Mouse (Mus musculus): ENCODE data around the gene Ash1l.

The Ash1l gene

DNA sequence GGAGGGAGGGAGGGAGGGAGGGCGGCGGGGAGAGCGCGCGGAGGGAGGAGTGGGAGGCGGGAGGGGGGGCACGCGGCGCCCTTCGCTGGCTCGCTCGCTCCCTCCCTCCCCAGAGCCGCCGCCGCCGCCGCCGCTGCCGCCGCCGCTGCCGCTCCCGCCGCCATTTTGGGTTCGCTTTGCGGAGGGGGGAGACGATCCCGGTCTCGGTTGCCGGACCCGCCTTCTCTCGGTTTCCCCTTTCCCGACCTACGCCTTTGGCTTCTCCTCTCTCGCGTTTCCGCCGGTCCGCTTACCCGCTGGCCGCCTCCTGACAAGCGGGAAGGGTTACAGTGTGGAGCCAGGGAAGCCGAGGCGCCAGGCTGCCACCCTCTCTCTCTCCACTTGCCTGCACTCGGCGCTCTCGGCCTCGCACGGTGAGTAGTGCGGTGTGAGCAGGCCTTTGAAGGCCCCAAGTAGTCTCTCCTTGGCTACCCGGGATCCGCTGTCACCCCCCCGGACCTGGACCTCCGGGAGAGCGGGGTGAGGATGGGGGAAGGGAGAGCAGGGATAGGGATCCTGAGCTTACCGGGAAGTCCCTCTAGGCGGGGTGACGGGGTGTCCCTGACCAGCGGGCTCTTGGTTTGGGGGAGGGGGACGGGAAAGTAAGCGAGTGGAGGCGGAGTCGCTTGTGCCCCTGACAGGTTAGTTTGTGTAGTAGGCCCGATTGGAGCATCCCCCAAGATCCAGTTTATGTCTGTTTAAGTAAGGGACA is at the start of gene Ash1l, which contains the start of gene Dap3:
Gene Ash1l, plus strand, starts transcription at position 47 of the 751 bp plus-strand sequence.
Gene Dap3, minus strand, starts transcription at position 606 of the 751 bp plus-strand sequence.
- peak; percentile 77 to 90 for DNase-seq (ENCODE audit: low spot score in 2 of 2)

DNA sequence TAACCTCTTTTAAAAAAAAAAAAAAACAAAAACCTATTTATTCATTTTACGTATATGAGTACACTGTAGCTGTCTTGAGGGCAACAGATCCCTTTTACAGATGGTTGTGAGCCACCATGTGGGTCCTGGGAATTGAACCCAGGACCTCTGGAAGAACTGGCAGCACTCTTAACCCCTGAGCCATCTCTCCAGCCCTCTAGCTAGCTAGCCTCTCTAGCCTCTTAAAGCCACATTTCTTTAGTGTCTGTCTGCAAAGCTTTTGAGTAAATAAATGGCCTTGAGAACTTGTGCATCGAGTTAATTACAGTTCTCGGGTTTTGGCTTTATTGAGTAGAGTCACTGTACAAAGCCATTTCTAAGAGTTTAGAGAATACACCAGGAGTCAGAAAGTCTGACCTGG is 45.6 kb upstream of the Ash1l start:
- no peak for DNase-seq (ENCODE audit: low spot score in 2 of 2)

DNA sequence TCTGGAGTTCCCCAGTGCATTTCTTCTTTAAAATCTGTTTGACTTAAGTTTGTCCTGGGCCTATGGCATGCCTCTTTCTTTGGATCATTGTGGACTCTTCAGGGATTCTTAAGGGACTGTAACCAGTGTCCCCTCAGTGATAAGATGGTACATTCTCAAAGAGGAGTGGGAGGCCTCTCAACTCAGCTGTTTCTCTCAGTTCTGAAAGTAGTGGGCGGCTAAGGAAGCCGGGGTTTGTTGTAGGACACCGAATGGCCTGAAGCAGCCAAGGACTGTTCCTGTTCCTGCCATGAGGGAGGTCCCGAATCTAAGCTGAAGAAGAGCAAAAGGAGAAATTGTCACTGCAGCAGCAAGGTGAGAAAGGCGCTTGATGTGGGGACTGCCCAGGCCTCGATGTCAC is 45.2 kb upstream of the Ash1l start:
- no peak for DNase-seq (ENCODE audit: low spot score in 2 of 2)

DNA sequence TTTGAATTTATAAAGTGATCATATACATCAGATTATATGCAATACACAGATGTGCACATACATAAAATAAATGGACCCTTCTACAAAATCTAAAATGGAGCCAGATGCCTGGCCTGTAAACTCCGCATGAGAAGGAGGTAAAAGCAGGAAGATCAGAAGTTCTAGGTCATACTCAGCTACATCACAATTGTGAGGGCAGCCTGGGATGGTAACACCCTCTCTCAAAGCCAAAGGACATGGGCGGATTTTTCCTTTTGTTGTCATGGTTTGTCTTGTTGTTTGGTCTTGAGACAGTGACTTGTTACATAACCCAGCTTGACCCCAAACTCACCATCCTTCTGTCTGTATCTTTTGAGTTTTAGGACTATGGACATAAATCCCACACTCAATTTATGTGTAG is 44.7 kb upstream of the Ash1l start:
- DNase-seq (ENCODE audit: low spot score in 2 of 2), result no peak

DNA sequence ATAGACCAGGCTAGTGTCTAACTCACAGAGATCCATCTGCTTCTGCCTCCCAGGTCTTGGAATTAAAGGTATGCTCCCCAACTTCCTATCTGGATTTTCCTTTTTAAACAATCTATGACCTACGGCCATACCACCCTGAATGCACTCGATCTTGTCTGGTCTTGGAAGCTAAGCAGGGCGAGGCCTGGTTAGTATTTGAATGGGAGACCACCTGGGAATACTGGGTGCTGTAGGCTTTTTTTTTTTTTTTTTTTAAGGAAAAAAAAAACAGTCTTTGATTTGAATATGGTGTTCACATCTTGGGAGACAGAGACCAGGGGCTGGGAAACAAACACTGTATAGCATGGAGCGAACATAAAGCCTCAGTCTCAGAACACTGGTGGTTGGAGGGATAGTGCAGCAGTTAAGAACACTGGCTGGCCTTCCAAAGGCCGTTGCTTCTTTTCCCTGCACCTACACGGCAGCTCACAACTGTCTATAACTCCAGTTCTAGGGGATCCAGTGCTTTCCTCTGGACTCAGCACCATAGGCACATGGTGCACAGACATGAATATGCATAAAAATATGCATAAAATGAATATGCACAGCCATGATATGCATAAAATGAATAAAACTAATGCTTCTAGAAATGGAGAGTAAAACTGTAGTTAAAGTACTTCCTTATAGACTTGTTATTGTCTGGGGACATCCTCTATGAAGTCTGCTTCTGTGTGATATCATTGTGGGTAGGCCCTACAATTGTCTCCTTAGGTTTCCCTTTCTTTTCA is 43.8 kb upstream of the Ash1l start:
- DNase-seq (ENCODE audit: low spot score in 2 of 2), result no peak

DNA sequence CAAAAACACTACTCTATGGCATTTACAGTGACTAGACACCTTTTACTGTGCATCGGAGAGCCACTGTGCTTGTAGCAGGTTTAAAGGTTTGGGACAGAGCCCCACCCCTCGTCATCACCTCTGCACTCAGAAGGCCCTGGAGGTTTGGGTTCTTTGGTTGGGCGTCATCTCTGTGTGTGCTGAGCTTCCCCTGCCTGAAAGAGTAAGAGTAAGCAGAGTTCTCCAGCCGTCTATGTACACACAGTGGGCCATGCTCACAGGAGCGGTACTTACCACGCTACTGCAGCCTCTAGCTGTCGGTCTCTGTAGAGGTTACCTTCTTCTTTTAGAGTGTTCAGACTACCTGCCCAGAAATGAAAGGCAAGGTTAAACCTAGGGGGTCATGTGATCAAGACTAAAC is 37.8 kb upstream of the Ash1l start:
- no peak for DNase-seq (ENCODE audit: low spot score in 2 of 2)

DNA sequence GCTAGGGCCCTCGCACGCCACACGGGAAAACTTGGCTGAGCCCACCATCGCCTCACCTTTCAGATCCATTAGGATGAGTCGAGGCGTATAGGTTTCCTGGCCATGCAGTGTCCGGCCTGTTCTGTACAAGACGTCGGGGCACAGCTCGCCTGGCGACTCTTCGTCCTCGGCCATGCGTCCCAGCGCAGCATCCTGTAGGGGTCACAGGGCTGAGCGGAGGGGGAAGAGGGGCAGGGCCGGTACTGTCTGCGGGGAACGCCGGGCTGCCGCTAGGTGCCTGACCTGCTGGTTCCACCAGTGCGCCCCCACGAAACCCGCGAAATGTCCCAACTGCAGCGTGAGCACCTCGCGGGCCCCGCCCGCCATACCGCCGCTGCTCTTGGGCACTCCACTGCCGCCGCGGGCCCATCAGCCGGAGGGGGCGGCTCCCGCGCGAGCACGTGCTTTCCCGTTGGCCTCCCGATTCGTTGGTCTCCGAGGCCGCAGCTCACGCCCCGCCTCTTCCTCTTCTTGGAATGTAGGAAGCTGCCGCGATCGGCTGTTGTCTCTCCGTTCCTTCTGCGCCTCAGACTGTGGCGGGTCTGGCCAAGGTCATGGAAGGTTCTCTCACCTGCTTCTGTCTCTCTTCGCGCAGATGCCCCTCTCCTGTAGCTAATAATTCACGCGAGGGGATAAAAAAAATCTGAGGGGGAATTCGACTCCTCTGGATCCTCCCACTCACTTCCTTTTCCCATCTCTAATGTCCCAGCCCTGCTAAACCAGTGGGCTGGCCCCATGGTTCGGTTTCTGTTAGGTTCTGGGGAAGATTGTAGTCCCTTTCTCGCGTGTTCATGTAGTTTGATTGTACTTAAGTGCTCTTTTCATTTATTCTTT is 36.7 kb upstream of the Ash1l start, which contains the start of gene Msto1:
Gene Msto1, minus strand, starts transcription at position 489 of the 873 bp plus-strand sequence.
- DNase-seq (ENCODE audit: low spot score in 2 of 2), result peak; percentile 92 to 96

DNA sequence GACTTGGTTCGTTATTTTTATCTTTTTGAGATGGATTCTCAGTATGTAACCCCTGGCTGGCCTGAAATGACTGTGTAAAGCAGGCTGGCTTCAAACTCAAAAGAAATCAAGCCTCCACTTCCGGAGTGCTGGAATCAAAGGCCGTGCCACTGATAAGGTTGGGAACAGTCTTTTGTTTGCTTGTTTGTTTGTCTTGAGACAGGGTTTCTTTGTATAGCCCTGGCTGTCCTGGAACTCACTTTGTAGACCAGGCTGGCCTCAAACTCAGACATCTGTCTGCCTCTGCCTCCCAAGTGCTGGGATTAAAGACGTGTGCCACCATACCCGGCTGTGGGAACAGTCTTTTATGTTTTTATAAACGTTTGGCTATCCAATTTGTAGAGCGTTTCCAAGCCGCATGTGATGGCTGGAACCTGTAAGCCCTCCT is 36.0 kb upstream of the Ash1l start:
- DNase-seq (ENCODE audit: low spot score in 2 of 2), result no peak

DNA sequence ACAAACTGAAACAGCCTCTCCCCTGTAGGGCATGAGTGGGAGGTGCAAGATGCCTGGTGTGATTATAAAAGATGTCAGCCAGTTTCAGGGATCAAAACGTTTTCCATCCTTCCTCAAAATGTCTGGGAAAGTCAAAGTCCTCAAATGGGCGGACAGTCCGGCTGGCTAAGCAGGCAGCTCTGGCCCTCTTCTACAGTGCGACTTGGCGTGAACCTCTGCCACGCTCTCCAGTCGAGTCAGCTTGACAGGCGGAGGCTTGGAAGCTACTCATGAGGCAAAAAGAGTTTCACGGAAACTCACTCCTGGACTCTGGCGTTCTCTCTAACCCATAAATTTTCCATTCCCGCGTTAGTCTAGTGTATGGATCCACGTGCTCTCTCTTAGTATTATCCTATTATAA is 31.4 kb upstream of the Ash1l start:
- DNase-seq (ENCODE audit: low spot score in 2 of 2), result no peak

DNA sequence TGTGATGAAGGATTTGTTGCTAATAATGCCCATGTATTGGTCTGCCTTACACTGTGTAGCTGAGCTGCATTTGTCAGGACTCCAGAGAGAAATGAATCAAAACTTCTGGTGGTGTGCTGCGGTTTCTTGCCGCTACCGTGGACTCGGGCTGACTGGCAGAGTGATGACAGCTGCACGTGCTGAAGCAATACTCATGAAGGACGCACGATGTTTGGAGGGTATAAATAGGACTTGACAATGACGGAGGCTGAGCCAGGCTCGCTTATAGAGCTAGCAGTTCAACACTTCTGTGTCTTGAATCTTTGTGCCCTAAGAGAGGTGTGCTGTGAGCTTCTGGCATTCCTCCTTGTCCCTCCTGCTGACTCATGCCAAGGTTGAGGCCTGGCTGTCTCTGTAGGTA is 29.0 kb upstream of the Ash1l start:
- DNase-seq (ENCODE audit: low spot score in 2 of 2), result no peak

DNA sequence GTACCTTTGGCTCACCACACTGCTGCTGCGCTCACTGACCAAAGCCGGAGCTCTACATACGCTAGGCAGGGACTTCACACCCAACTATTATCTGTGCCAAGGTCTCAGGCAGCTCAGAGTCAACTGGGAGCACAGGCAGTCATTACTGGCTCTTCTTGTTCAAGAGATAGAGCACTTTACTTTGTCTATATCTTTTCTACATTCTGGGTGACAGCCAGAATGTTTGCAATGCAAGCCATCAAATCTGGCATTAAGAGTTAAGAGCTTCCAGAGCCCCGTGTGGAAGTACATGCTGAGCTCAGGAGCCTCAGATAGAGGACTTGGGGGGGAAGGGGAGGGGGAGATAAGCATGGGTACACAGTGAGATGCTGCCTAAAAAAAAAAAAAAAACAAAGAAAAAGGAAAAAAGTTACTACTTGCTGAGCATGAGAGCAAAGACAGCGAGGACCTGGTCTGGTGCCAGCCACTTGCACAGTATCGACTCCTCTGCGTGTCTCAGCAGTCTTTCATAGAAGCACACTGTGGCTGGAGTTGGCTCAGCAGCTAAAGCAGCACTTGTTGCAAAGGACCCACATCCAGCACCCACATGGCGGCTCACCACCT is 26.3 kb upstream of the Ash1l start:
- DNase-seq (ENCODE audit: low spot score in 2 of 2), result no peak

DNA sequence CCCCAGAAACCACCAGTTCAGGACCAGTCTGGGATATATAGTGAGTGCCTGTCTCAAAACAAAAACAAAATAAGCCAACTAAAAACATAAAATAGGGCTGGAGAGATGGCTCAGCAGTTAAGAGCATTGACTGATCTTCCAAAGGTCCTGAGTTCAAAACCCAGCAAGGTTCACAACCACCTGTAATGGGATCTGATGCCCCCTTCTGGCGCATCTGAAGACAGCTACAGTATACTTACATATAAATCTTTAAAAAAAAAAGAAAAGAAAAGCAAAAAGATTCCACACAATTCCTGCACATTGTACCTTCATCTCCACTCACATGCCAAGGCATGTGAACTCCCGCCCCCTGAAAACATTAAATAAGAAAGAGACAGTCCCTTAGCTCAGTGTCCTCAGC is 24.8 kb upstream of the Ash1l start:
- DNase-seq (ENCODE audit: low spot score in 2 of 2), result no peak

DNA sequence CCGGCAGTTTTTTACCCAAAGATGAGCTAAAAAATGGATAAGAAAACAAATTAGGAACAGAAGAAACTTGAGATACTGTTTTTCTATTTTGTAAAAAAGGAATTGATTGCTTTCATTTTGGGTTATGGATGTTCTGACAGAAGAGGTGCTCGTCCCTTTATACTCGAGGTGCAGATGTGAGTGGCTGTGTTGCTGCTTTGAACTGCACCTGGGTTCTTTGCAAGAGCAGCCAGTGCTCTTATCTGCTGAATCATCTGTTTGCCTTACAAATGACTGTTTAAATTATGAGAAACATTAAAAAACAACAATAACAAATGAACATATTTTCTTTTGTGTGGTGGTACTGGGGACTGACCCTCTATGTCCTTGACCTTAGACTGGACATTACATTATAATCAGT is 20.9 kb upstream of the Ash1l start:
- no peak for DNase-seq (ENCODE audit: low spot score in 2 of 2)

DNA sequence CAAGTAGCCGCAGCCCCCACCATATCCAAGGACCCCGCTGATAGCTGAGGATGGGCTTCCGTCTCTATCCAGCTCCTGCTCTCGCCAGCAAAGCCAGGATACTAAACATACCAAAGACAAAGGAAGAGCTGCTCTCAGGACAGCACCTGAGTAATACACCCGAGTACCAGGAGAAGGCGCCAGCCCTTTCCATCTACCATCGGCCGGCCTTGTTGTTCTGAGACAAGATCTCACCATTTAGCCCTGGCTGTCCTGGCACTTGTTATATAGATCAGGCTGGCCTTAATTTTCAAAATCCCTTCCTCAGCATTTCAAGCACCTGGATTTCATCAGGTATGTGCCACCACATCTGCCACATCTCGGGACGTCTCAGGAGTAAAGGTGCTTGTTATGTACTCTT is 11.4 kb upstream of the Ash1l start:
- DNase-seq (ENCODE audit: low spot score in 2 of 2), result no peak

DNA sequence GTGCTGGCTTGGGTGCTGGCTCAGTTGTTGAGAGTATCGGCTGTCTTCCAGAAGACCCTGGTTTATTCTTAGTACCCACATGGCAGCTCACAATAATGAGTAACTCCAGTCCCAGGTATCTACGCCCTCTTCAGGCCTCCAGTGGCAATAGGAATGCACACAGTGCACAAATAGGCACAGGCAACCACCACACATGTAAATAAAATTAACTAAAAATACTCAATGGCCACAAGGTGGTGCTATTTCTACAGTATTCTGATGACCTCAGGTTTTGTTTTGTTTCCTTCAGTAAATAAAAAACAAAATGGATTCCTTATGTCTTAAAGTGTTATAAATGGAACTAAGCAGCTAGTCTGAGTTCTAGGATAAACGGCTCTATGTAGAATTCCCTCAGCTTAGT is 10.7 kb upstream of the Ash1l start:
- no peak for DNase-seq (ENCODE audit: low spot score in 2 of 2)

DNA sequence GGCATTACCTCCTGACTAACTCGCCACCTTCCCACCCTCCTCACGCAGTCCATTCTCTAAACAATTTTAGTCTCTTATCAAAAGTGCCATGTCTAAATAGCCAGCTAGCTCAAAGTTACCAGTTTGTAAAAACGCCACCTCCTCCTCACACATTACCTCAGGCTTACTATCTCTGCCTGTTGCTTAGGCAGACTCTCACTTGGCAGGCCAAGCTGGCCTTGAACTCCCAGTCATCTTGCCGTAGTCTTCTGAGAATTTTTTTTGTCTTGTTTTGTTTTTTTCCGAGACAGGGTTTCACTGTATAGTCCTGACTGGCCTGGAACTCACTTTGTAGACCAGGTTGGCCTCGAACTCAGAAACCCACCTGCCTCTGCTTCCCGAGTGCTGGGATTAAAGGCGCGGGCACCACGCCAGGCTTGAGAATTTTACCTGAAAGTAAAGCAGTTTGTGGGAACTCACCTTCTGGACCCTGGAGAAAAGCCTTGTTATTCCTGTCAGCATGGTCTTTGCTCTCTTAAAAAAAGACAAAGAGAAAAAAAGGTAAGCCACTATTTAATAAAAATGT is 8.0 kb upstream of the Ash1l start:
- no peak for DNase-seq (ENCODE audit: low spot score in 2 of 2)

DNA sequence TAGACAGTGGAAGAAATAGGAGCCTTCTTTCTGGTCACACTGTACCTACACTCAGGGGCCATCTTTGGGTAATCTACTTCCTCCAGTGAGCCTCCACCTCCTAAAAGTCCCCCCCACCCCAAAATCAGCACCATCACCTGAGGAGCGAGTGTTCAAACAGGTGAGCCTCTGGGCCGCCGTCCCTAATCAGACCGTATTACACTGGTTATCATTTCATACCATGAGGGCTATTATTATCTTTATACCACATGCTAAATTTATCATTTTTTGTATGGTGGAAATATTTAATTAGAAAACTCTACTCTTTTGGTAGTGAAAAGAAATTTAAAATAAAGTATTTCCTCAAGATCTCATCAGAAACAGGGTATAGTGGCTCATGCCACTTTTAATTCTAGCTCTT is 6.3 kb upstream of the Ash1l start:
- no peak for DNase-seq (ENCODE audit: low spot score in 2 of 2)

DNA sequence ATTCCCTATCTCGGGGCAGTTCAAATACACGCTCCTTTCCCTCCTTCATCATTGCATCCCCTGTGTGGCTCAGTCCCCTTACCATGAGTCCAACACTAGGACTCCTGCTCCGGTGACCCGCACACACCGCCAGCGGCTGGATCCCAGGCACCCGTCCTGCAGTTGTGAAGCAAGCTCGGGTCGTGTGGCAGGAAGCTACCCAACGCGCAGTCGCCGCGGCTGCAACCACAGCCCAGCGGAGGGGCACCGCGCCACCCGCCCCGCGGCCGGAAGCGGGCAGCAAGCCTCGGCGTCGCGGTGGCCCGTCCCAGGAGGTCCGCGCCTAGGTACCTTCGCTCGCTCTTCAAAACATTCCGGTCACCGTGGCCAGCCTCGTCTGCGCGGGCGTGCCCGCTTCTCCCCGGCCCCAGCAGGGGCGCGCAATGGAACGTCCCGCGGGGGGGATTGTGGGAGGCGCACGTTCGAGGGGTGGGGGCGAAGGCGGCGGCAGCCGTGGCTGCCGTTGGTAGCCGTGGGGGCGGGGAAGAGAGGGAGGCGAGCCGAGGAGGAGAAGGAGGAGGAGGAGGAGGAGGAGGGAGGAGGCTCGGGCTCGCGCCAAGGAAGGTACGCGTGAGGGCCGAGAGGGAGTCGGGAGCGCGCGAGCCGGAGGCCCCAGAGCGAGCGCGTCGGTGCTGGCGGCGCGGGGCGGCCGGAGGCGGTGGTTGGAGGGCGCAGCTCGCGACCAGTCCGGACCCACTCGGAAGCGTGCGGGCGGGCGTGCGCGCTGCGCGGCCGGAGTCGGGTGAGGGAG is 441 bp upstream of the Ash1l start:
- peak; percentile 89 to 93 for DNase-seq (ENCODE audit: low spot score in 2 of 2)

DNA sequence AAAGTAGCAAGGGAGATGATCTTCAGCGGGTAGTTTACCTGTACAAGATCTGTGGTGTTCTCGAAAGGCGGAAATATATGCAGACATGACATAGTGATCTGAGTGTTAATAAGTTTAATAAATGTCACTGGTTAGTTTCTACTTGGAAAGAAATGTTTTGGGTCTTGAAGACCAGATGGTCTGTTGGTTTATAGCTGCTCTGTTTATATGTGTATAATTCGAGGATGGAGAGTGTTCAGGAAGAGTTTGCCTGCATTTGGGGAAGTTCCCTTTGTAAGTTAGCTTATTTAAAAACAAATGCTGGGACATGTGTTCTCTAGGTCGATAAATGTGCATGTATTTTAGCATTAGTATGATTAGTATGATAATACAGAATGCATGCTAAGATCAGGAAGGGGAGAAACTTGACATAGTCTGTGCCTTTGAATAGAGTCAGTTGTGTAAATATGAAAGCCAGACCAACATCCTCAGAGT is 942 bp downstream of the Ash1l start:
- no peak for DNase-seq (ENCODE audit: low spot score in 2 of 2)

DNA sequence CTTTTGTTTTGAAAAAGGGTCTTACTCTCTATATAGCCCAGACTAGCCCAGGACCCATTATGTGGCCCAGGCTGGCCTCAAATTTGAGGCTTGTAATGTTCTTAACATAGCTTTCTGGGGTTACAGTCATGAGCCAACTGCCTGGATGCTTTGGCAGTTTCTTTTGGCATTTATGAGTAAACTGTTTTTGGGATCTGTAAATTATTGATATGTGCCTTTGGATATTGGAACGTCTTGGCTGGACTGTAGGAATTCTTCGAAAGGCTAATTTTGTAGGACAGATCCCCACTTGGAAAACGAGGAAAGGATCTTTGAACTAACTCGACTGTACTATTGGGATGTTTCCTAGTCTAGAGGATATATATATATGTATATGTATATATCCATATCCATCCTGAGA is 2.8 kb downstream of the Ash1l start:
- no peak for DNase-seq (ENCODE audit: low spot score in 2 of 2)

Measured in spleen, postnatal 4 days (tissue).